8 mouse cellular contexts compared by ENCODE assay signal in genomic region chr2:179774440-179775110, GRCm38 (mm10).
DNase-seq lines count a peak whose midpoint lies in the region; ATAC-seq and TF ChIP-seq lines count a peak whose summit lies in the region.

No protein-coding gene starts in this region.

- no peak for TF ChIP-seq CTCF in forebrain, postnatal 0 days (IDR thresholded peaks at IDR 0.05; ENCODE audit: low read depth)

- H3K36me3 ChIP-seq in forebrain, embryonic 11.5 days (ENCODE audit: control insufficient read depth, insufficient read depth, low read length) = no peaks in the 10 kb centered on the region
- H3K36me3 ChIP-seq in forebrain, postnatal 0 days (ENCODE audit: insufficient read depth) = no peaks in the 10 kb centered on the region
- H3K36me3 ChIP-seq in intestine, embryonic 16.5 days (ENCODE audit: control insufficient read depth, insufficient read depth, low read length) = no peaks in the 10 kb centered on the region

- no peaks in the 10 kb centered on the region for H3K9me3 ChIP-seq in forebrain, embryonic 11.5 days (ENCODE audit: control insufficient read depth, low read length)
- H3K9me3 ChIP-seq in forebrain, postnatal 0 days (ENCODE audit: low read length) = no peaks in the 10 kb centered on the region
- no peaks in the 10 kb centered on the region for H3K9me3 ChIP-seq in intestine, embryonic 16.5 days (ENCODE audit: control insufficient read depth, low read length)

- H3K9ac ChIP-seq in forebrain, embryonic 11.5 days (ENCODE audit: low read length) = no peak overlapping the region
- no peak overlapping the region for H3K9ac ChIP-seq in forebrain, postnatal 0 days
- no peak overlapping the region for H3K9ac ChIP-seq in intestine, embryonic 16.5 days (ENCODE audit: low read depth, low read length)

- ATAC-seq in forebrain, embryonic 11.5 days (replicated peaks; ENCODE audit: low FRiP score) = peak; percentile 49
- ATAC-seq in forebrain, postnatal 0 days = no peak
- peak; percentile 52; the same call in 1 of the 2 replicates for ATAC-seq in intestine, embryonic 16.5 days

- H3K4me1 ChIP-seq in forebrain, embryonic 11.5 days (replicated peaks; ENCODE audit: control insufficient read depth, insufficient read depth, low read length) = peaks cover 4% of the 10 kb centered on the region; the same call in 1 of the 2 replicates
- no peaks in the 10 kb centered on the region for H3K4me1 ChIP-seq in forebrain, postnatal 0 days (ENCODE audit: insufficient read depth)
- H3K4me1 ChIP-seq in intestine, embryonic 16.5 days (ENCODE audit: control insufficient read depth, insufficient read depth, low read length) = peaks cover 9% of the 10 kb centered on the region

- DNase-seq in forebrain, embryonic 11.5 days (ENCODE audit: low spot score) = no peak
- no peak for DNase-seq in forebrain, postnatal 0 days
- DNase-seq in cerebellum, adult 9-10 months = peak; percentile 78
- peak; percentile 55 for DNase-seq in lung, postnatal 10 days
- DNase-seq in layer of hippocampus, adult 8-10 months (ENCODE audit: low spot score in 2 of 2) = no peak
- no peak for DNase-seq in T-cell, adult 2 months (ENCODE audit: low spot score)
- DNase-seq in thymus, postnatal 10 days (ENCODE audit: low spot score in 2 of 2) = no peak

- H3K27ac ChIP-seq in forebrain, embryonic 11.5 days (ENCODE audit: low read depth, low read length) = no peak overlapping the region
- H3K27ac ChIP-seq in forebrain, postnatal 0 days (ENCODE audit: low read depth, low read length) = no peak overlapping the region
- no peak overlapping the region for H3K27ac ChIP-seq in intestine, embryonic 16.5 days (ENCODE audit: low read length)

- H3K27me3 ChIP-seq in forebrain, embryonic 11.5 days (ENCODE audit: control insufficient read depth, insufficient read depth, low read length) = no peaks in the 10 kb centered on the region
- H3K27me3 ChIP-seq in forebrain, postnatal 0 days (ENCODE audit: insufficient read depth, low read length) = no peaks in the 10 kb centered on the region
- H3K27me3 ChIP-seq in intestine, embryonic 16.5 days (replicated peaks; ENCODE audit: control insufficient read depth, insufficient read depth, low read length) = no peaks in the 10 kb centered on the region

- WGBS in forebrain, embryonic 11.5 days = 14% methylated on average over 13 of the region's 13 CpGs
- 26% methylated on average over 13 of the region's 13 CpGs for WGBS in forebrain, postnatal 0 days
- 16% methylated on average over 13 of the region's 13 CpGs for WGBS in intestine, embryonic 16.5 days

- H3K4me3 ChIP-seq in forebrain, embryonic 11.5 days (ENCODE audit: low read depth, low read length) = no peak overlapping the region
- H3K4me3 ChIP-seq in forebrain, postnatal 0 days (ENCODE audit: low read depth, low read length) = no peak overlapping the region
- H3K4me3 ChIP-seq in intestine, embryonic 16.5 days (ENCODE audit: low read length) = no peak overlapping the region

- no peak overlapping the region for H3K4me2 ChIP-seq in forebrain, embryonic 11.5 days (ENCODE audit: low read depth, low read length, severe bottlenecking)
- H3K4me2 ChIP-seq in forebrain, postnatal 0 days (ENCODE audit: low read depth) = no peak overlapping the region
- H3K4me2 ChIP-seq in intestine, embryonic 16.5 days (ENCODE audit: low read depth, low read length) = no peak overlapping the region

Comparison
In these comparisons a context has a peak if more than half of its experiments do, and no peak if none do; other contexts are left out.
1. DNase-seq: peak in cerebellum, adult 9-10 months (single experiment) and lung, postnatal 10 days (single experiment); none in forebrain, embryonic 11.5 days (single experiment), forebrain, postnatal 0 days (single experiment), layer of hippocampus, adult 8-10 months (0 of 2), T-cell, adult 2 months (single experiment) and thymus, postnatal 10 days (0 of 2).